Mouse (Mus musculus): Measurements from ENCODE around the gene Cdan1.

The Cdan1 gene

DNA sequence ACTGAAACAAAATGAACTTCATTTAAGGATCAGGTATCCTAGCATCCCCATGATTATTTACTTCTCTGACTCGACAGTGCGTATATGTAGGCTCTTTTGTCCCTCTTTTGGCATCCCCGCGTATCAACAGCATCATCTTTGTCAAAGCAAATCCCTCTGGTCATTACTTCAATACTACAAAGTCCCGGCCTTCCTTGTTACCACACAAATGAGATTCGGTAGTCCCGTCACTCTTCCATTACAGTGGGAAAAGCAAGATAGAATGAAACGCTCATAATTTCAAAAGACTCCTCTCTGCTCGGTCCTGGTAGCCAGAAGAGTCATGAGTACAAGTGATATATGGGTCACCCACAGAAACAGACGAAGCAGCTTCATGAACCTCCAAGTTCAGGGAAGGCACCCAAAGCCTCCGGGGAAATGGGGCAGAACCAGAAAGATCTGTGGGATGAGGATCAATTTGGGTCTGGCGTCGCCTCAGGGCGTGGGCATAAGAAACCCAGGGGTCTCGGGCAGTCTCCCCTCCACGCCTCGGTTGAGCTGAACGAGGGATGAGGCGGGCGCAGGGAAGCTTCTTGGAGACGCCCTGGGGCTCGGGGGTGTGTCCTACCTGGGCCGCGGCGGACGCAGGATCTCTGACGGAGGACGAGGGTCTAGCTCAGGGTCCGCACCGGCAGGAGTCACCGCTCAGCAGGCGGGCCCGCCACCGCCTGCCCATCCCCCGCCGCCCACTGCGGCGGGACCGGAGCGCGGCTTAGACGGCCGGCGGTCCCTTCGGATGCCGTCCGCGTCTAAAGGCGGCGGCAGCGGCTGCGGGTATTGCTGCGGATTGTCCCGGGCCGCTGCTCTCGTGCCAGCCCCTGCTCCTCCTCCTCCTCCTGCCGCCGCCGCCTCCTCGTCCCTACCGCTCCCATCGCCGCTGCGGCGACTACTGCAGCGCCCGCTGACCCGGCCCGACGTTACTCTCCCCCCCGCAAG lies at the start of gene Cdan1:
Cdan1 (minus strand) TSS at position 680 of the 975 bp plus-strand sequence.
- peak; percentile 38 for DNase-seq (ENCODE audit: low read depth, low spot score)

DNA sequence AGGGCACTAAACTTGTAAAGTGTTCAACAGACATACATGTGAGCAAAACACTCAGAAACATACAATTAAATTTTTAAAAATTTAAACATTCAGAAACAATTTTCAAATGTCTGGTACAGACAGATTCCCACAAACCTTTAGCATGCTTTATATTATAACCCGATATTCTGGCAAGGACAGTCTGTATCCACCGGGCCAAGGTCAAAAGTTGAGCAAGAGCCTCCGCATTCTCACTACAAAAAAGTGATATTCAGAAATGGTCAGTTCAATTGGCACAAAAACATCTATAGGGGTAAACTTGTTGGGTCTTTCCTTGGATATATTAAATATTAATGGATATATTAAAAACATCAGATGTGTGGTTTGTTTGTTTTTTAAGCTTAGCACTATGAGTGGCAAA lies 46.4 kb upstream of the Cdan1 start:
- no peak for DNase-seq (ENCODE audit: low read depth, low spot score)

- DNase-seq (ENCODE audit: low read depth, low spot score), result no peak
These were observed 37.7 kb upstream of the Cdan1 start for GRCm38 (mm10) chr2:120887601-120888000.

- DNase-seq (ENCODE audit: low read depth, low spot score), result no peak
These were observed 23.3 kb upstream of the Cdan1 start for GRCm38 (mm10) chr2:120873192-120873591.

DNA sequence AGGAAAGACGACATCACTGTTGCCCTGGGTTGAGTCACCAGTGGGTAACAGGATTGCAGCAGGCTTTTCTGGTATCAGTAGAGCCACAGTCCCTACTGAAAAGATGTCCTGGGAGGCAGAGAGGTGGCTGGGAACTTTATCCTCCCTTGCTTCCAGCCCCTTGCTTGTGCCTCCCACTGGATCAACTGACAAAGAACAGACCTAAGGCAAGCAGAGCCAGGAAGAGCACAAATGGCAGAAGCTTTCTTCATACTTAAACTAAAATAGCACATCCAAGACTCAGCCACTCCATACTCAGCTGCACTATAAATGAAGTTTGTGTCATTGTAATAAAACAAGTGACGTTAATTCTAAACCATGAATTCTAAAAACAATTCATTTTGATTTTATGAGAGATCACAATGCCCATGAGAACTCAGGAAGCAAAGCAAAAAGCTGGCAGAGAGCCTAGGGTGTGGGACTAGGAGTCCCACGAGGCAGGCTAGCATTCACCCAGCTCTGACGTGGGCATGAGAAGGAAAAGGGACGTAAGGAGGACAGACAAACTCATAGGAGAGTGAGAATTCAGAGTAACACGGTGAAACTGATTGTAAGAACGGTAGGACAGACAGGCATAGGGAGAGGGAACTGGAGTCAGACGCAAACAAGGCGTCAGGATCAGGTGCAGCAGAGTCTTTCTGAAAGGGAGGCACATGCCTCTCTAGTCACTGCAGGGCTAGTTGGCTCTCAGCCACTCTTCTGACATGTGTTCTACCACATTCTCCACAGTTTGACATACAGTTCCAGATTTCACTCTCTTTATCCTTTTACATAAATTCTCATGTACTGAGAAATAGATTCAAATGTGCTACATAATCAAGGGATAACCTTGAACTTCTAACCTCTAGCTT lies 21.8 kb upstream of the Cdan1 start:
- no peak for DNase-seq (ENCODE audit: low read depth, low spot score)

GRCm38 (mm10) chr2:120867336-120867735 lies 17.4 kb upstream of the Cdan1 start:
- DNase-seq (ENCODE audit: low read depth, low spot score), result no peak

DNA sequence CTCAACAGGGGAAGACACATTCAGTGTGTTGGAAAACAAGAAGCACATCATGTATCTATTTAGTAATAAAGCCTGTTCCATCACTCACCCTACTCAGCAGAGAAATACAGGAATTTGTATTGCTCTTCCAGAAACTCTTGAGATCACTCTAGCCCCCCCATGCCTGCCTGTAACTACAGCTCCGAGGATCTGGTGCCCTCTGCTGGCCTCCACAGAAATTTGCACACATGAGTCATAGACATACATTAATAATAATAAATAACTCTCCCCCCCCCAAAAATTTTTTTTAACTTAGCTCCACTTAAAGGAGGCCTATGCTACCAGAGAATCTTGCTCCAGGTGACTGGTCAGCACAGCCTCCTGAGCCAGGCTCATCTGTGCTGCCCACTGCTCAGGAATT lies 16.6 kb upstream of the Cdan1 start:
- no peak for DNase-seq (ENCODE audit: low read depth, low spot score)

DNA sequence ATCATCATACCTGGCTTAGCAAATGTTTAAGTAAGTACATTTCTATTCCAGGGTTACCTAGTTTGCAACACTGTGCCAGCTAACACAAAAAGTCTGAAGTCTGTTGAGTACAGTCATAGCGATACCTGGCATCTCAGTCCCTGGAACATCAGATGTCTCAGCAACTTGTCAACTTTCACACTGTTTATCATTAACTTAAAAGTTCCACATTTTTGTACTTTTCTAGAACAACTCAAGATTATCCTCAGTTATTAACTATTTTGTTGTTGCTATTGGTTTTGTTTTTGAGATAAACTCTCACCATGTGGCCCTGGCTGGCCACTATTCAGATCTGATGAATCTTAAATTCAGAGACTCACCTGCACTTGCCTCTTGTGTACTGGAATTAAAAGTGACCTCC lies 13.5 kb upstream of the Cdan1 start:
- DNase-seq (ENCODE audit: low read depth, low spot score), result no peak

DNA sequence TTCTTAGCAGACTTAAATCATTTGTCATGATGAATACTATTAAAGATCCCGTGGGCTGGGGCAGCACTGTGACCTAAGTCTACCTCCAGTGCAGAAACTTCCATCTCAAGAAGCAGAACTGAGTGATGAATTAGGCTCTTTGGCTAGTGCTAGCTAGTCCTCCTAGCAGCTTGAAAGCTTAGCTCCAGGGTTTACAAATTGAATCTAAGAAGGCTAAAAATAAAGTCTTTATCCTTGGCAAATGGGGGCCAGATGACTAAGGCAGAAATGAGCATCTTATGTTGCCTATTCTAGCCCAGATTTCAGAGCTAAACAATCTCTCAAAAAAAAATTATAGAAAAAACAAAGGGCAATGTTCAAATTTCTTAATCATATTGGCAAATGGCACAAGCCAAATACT lies 10.8 kb upstream of the Cdan1 start:
- DNase-seq (ENCODE audit: low read depth, low spot score), result no peak

DNA sequence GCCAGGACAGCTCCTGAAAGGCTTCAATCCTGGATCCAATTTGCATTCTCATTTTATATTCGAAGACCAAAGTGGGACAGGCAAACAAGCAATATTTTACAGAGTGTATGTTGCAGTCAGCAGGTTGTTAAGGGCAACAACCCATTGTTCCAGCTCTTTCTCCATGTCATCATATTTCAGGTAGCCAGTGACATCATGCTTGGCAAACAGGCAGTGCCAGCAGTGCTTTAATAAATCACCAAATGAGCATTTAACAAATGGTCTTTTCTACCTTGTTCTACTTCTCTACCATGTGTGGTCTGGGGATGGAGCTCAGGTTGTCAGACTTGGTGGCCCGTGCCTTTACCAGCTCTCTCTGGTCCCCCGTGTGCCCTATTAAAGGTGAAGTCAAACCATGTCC lies 8.2 kb upstream of the Cdan1 start:
- no peak for DNase-seq (ENCODE audit: low read depth, low spot score)

GRCm38 (mm10) chr2:120853151-120853550 lies 3.2 kb upstream of the Cdan1 start:
- DNase-seq (ENCODE audit: low read depth, low spot score), result no peak

DNA sequence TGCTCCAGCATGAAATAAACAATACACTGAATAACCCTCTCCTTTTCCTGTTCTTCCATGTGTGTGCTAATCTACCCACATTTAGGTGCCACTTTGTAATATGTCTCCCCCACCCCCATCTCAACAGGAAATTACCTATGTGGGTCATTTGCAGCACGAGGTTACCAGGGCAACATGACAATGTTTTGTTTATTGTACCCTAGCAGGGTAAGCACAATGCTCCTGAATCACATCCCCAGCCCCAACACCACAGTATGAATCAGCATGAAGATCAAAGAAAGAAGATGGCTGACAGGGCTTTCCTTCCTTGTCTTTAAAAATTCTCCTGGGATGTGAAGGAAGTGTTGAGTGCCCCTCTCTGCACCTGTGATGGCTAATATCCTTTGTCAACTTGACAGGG lies 2.7 kb upstream of the Cdan1 start:
- DNase-seq (ENCODE audit: low read depth, low spot score), result no peak

DNA sequence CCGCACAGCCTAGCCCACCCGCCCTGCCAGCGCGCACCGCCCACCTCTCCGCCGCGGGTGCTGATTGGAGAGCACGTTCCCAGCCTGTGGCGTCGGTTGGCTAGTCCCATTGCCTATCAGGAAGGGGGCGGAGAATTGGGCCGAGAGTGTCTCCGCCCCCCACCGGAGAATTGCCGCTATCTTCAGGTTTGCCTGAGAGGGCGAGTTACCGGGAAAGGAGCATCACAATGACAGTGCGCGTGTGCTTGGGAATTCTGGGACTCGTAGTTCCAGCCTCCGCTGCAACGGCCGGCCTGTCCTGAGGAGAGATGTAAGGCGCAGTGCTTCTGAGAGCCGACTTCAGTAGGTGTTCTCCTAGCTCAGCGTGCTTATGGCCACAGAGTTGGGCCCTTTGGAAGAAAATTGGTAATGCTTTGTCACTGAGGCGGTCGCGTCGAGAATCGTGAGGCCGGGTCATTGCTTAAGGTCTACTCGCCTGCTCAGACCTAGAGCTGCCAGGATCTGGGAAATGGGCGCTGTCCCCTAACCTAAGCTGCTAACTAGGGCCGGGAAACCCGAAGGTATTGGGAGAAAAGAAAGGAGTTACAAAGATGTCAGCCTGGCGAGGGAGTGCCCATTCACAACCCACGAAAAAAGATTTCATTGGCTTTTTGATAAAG lies 625 bp upstream of the Cdan1 start, which contains the start of gene Ttbk2:
Ttbk2 (minus strand) TSS at position 181 of the 659 bp plus-strand sequence.
- DNase-seq (ENCODE audit: low read depth, low spot score), result peak; percentile 96

GRCm38 (mm10) chr2:120845280-120845679 lies 4.6 kb downstream of the Cdan1 start:
- DNase-seq (ENCODE audit: low read depth, low spot score), result no peak

GRCm38 (mm10) chr2:120843990-120844389 lies 5.9 kb downstream of the Cdan1 start:
- no peak for DNase-seq (ENCODE audit: low read depth, low spot score)

DNA sequence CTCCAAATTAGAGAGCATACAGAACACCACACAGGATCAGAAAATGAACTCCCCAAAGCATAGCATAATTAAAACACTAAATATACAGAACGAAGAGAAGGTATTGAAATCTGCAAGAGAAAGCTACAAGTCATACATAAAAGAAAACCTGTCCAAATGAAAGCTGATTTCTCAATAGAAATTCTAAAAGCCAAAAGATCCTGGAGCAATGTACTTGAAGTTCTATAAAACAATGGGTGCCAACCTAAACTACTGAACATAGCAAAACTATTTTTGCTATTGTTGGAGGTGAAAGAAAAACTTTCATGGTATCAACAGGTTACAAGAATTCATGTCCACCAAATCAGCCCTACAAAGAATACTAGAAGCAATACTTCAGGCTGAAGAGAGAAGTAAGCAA lies 8.7 kb downstream of the Cdan1 start:
- DNase-seq (ENCODE audit: low read depth, low spot score), result no peak

DNA sequence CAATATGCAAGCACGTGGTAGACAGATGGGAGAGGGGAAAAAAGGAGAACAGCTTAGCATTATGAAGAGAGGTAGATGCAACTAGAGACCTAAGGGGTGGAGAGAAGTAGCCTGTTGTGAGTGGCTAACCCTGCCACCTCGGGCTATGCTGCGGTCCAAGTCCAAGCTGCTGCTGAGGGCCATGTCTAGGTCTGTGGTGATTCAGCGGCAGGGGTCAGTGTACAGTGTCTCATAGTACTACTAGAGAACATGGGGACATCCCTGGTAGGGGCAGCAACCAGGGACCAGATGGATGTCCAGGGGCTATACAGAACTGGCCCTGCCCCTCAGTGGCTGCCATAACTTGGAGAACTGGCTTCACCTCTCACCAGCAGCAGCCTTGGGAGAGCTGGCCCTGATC lies 14.8 kb downstream of the Cdan1 start:
- DNase-seq (ENCODE audit: low read depth, low spot score), result no peak

DNA sequence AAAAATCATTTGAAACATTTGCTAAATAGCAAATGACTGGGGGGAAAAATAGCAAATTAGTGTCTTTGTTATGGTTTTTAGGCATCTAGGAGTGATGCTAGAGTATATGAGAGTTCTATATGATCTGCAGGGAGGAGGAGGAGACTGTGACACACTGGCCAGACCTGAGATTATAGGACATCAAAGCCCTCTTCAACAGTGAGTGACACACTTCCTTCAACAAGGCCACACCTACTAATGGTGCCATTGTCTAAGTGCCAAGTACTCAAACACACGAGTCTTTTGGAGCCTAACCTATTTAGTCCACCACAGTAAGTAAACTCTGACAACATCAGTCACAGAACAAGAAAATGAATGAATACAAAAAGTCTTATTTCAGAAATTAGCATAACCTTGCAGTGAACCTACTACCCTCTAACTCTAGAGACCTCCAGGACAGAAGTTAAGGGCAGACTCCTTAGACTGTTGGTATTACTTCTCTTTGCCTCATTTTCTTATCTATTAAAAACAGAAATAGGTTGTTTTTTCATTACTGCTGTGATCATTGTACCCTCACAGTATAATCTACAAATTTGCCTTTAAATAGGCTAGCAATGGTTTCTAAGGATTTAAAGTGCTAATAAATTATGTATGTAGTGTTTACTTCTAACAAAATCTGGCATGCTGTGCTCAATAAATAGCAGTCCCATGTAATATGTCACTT lies 22.8 kb downstream of the Cdan1 start:
- DNase-seq (ENCODE audit: low read depth, low spot score), result no peak

- DNase-seq (ENCODE audit: low read depth, low spot score), result no peak
These were observed 79.5 kb downstream of the Cdan1 start for GRCm38 (mm10) chr2:120770265-120770935.

- DNase-seq (ENCODE audit: low read depth, low spot score), result no peak
These were observed 88.0 kb downstream of the Cdan1 start for GRCm38 (mm10) chr2:120761922-120762321.

GRCm38 (mm10) chr2:120748041-120748440 lies 101.9 kb downstream of the Cdan1 start:
- DNase-seq (ENCODE audit: low read depth, low spot score), result no peak
